Mouse (Mus musculus) brain, embryonic 14.5 days (tissue): ENCODE results near the gene Vars. TPM values are rescaled to one million over a fixed set of nuclear protein-coding genes. Genes with fewer than 3 reads are reported as not detected.
"Not testable (repeated sequence)": the region's sequence is repeated elsewhere in the genome, so short reads cannot be mapped to it uniquely, and the experiment has no call there.

Experiments used
- DNase-seq: peaks from one replicate; pipeline ENCODE4 v3.0.0-alpha.2; 2011; ENCODE audit warnings: low read depth
- CTCF ChIP-seq: fragments of 200-500 bp; IDR thresholded peaks from 2 replicates; pipeline ENCODE4 v1.5.1; 2012; ENCODE audit warnings: inconsistent platforms, mild to moderate bottlenecking, moderate library complexity, borderline replicate concordance; ENCODE audit not compliant: insufficient read depth, insufficient read length; ENCODE audit errors: extremely low read depth
- POLR2A ChIP-seq: fragments of 200-500 bp; IDR thresholded peaks from 2 replicates; pipeline ENCODE4 v1.6.1; 2012; ENCODE audit warnings: mild to moderate bottlenecking, inconsistent platforms, borderline replicate concordance; ENCODE audit not compliant: poor library complexity, insufficient read depth, insufficient read length, severe bottlenecking; ENCODE audit errors: extremely low read depth
- polyA plus RNA-seq: library from polyadenylated mRNA; depleted of rRNA; stranded (reverse); fragments of >200 nt; gene quantifications from 2 replicates; pipeline ENCODE4 v1.2.3, GENCODE M21; 2012

Gene Vars
- polyA plus RNA-seq, 1 experiment = 99.2 TPM

- TF ChIP-seq CTCF = no peak
- TF ChIP-seq POLR2A = no peak
- no peak for DNase-seq
Observed at GRCm38 (mm10) chr17:34960702-34961493, 39.9 kb upstream of the Vars start.

- DNase-seq = no peak
- TF ChIP-seq CTCF = no peak
- TF ChIP-seq POLR2A = no peak
Observed at GRCm38 (mm10) chr17:34962125-34962524, 38.7 kb upstream of the Vars start.

GRCm38 (mm10) chr17:34962841-34963240 lies 37.9 kb upstream of the Vars start:
- no peak for DNase-seq
- TF ChIP-seq POLR2A (no peak), CTCF (no peak)

GRCm38 (mm10) chr17:34964640-34965049 lies 36.1 kb upstream of the Vars start:
- TF ChIP-seq CTCF (no peak), POLR2A (no peak)
- no peak for DNase-seq

- DNase-seq = no peak
- no peak for TF ChIP-seq POLR2A
- TF ChIP-seq CTCF = no peak
Observed at GRCm38 (mm10) chr17:34965627-34966026, 35.2 kb upstream of the Vars start.

- not testable (repeated sequence) for DNase-seq
Observed at GRCm38 (mm10) chr17:34969822-34970221, 31.0 kb upstream of the Vars start, which contains the start of gene Gm20481. Gm20481 (plus strand) TSS chr17:34969912.

GRCm38 (mm10) chr17:34970850-34971249 lies 29.9 kb upstream of the Vars start:
- not testable (repeated sequence) for DNase-seq

GRCm38 (mm10) chr17:34971694-34972068 lies 29.1 kb upstream of the Vars start:
- DNase-seq = not testable (repeated sequence)

GRCm38 (mm10) chr17:34972069-34972749 lies 28.6 kb upstream of the Vars start, which contains the start of the genes Hspa1a and Hspa1l:
Hspa1a (minus strand) TSS chr17:34972156.
Hspa1l (plus strand) TSS chr17:34972703.
- DNase-seq = peak; percentile 81

GRCm38 (mm10) chr17:34975581-34976492 lies 24.9 kb upstream of the Vars start:
- no peak for DNase-seq
- TF ChIP-seq POLR2A (no peak), CTCF (no peak)

- no peak for DNase-seq
- TF ChIP-seq CTCF = no peak
- no peak for TF ChIP-seq POLR2A
Observed at GRCm38 (mm10) chr17:34977000-34977399, 23.8 kb upstream of the Vars start.

- DNase-seq = no peak
- TF ChIP-seq CTCF = no peak
- TF ChIP-seq POLR2A = no peak
Observed at GRCm38 (mm10) chr17:34978239-34978638, 22.5 kb upstream of the Vars start.
